Mouse (Mus musculus): ENCODE measurements around the gene Stk36.
A peak's percentile ranks its signal among the peaks of the same experiment; 100 is the strongest.

The Stk36 gene

GRCm38 (mm10) chr1:74601267-74601962, at the start of gene Stk36, which contains the start of gene Rnf25:
Stk36 (plus strand) TSS chr1:74601445.
Rnf25 (minus strand) TSS chr1:74601397.
- peak; percentile 91 for DNase-seq (ENCODE audit: low spot score)

- DNase-seq (ENCODE audit: low spot score): no peak
Observed at GRCm38 (mm10) chr1:74559061-74559460, 42.2 kb upstream of the Stk36 start.

- DNase-seq (ENCODE audit: low spot score): no peak
Observed at GRCm38 (mm10) chr1:74565834-74566233, 35.4 kb upstream of the Stk36 start.

- DNase-seq (ENCODE audit: low spot score): no peak
Observed at GRCm38 (mm10) chr1:74569739-74570719, 31.2 kb upstream of the Stk36 start.

GRCm38 (mm10) chr1:74582621-74583020, 18.6 kb upstream of the Stk36 start:
- DNase-seq (ENCODE audit: low spot score): no peak

DNA sequence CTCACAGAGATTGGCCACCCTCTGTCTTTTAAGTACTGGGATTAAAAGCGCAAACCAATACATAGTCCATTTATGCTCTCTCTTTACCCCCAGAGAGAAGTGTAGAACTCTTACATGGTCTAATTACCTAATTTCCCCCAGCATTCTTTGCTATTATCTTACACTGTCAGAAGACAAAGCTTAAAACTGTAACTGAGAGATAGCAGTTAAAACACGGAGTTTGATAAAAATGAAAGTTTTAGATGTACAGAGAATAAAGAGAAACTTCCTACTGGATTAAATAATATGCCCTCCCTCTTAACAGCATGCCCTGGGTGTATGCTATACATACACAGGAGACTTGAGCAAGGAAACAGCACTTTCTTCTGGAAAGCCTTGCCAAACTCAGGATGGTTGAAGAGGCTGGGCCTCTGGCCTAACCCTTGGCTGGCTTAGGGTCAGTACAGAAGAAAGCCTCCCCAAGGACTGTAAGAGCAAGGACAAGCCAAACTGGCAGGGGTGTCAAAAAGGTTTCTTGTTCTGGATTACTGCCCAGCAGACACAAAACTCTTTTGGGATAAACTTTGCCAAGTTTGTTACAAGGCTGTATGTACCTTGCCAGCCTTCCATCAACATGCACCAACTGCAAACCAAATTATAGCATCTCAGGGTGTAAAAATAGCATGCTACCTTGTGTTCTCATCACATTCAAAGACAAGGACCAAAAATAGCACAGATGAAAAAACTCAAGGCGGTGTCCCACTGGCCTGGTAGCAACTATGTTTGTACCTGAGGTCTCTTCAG, 16.4 kb upstream of the Stk36 start:
- DNase-seq (ENCODE audit: low spot score): peak; percentile 57

DNA sequence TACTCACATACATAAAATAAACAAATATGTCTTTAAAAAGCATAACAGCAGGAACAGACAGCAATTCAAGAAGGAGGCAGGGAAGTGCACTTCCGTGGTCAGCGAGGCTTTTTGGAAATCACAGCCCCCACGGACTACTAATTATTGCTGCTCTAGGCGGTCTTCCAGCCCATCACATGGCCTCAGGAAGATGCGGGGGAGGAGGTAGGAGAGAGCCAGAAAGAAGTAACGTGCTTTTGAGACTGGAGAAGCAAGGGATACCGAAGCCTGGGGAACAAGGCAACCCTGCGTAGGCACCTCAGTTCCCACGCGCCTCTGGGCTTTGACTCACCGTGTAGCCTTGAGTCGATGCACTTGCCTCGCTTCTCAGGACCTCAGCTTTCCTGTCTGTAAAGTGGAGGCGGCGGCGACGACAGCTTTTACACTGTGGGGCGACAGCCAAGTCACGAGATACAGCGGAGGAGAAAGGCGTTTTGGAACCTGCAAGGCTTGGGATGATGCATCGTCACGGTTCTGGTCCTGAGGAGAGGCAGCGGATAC, 13.9 kb upstream of the Stk36 start:
- no peak for DNase-seq (ENCODE audit: low spot score)

- DNase-seq (ENCODE audit: low spot score): peak; percentile 99
Observed at GRCm38 (mm10) chr1:74587773-74588445, 13.3 kb upstream of the Stk36 start, which contains the start of the genes Zfp142 and Bcs1l. Zfp142 (minus strand) TSS chr1:74588246. Bcs1l (plus strand) TSS chr1:74588289.

GRCm38 (mm10) chr1:74594434-74594833, 6.8 kb upstream of the Stk36 start:
- DNase-seq (ENCODE audit: low spot score): no peak

DNA sequence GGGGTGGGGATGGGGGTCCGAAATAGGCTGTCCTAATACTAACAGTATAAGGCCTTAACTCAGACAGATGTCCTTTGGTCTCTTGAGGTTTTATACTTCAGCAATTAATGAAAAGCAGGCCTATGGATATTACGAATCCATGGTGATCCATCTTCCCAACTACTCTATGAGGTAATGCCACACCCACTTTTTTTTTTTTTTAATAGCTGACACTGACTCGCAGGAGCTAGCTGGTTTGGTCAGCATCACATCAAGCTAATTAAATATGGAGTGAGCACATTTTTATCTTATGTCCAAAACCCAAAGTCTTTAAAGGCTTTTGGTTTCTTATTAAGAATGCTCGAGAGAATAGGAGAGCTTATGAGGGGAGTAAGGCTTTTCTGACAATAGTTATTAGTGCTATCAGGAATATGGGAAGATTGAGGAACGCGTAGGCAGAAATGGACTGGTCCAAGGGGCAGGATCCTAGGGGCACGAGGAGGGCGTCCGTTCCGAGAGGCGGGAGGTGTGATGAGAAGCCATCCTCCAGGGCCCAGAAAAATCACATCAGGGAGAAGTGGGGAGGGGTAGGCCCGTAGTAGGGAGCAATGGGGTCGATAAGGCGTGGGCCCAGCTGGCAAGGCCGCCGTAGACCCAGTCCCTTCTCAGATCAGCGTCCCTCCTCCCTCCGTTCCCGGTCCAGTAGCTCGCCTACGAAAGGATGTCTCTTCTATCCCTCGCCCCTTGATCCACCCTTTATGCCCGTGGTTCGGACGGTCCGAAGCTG, 561 bp upstream of the Stk36 start:
- DNase-seq (ENCODE audit: low spot score): no peak

- DNase-seq (ENCODE audit: low spot score): no peak
Observed at GRCm38 (mm10) chr1:74624183-74624582, 22.9 kb downstream of the Stk36 start.

DNA sequence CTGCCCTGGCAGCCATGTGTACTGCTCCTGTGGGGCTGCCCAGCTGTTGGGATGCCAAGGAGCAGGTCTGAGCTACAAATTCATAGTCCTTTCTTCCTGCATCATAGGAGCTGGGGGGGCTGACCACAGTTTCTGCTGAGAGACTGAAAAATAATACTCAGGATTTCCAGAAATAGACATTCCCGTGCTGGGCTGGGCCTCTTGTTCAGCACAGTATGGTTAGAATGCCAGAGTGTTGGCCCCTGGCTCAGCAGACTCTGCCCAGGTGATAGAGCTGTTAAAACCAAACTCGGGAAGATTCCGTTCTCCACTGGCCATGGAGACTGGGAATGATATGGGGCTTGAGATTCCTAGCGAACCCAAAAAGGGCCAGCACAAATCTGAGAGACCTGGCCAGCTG, 24.8 kb downstream of the Stk36 start:
- DNase-seq (ENCODE audit: low spot score): no peak

DNA sequence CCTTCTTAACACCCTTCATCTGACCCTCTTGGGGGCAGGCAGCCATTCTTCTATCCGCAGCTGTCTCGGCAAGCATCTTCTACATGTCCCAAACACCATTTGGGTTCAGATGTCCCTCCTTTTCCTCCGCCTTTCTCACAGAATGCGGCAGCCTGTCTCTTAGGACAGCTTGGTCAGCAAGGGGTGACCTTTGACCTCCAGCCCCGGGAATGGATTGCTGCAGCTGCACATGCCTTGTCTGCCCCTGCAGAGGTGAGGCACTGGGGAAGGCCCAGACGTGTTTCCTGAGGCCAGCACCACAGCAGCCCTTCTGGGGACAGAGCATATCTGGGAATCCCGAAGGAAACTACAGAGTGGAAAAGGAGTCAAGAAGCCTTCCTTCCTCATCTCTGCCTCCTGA, 26.8 kb downstream of the Stk36 start:
- no peak for DNase-seq (ENCODE audit: low spot score)

DNA sequence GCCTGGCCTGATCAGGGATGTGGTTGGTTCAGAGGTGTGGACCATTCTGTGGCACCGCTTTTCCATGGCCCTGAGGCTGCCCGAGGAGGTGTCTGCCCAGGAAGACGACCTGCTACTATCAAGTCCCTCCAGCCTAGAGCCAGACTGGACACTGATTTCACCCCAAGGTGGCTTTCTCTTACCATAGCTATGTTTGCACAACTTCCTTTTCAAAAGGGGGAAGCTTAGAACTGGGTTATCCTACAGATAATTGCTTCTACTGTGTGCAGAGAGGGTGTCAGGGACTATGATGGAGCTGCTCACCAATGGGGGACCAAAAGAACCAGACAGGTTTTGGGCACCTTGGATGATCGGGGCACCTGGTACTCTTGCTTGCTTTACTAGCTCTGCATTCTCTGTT, 31.5 kb downstream of the Stk36 start:
- DNase-seq (ENCODE audit: low spot score): no peak

DNA sequence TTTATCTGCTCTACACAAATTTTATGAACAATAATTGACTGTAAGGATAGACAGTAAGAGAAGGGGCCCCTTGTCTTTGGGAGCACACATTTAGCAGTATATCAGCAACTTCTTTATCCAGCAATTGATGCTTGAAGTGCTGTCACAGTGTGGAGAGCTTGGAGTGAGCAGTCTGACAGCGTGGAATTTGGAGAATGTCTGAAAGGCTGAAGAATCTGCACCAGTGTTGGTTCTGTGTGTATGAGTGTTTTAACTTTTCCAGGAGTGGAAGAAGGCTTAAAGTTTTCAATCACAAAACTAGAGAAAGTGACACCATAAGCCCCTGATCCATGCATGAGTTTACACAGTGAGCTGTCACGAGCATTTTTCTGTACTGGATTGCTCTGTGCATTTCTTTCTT, 42.3 kb downstream of the Stk36 start:
- DNase-seq (ENCODE audit: low spot score): no peak

- no peak for DNase-seq (ENCODE audit: low spot score)
Observed at GRCm38 (mm10) chr1:74643926-74644325, 42.7 kb downstream of the Stk36 start.

DNA sequence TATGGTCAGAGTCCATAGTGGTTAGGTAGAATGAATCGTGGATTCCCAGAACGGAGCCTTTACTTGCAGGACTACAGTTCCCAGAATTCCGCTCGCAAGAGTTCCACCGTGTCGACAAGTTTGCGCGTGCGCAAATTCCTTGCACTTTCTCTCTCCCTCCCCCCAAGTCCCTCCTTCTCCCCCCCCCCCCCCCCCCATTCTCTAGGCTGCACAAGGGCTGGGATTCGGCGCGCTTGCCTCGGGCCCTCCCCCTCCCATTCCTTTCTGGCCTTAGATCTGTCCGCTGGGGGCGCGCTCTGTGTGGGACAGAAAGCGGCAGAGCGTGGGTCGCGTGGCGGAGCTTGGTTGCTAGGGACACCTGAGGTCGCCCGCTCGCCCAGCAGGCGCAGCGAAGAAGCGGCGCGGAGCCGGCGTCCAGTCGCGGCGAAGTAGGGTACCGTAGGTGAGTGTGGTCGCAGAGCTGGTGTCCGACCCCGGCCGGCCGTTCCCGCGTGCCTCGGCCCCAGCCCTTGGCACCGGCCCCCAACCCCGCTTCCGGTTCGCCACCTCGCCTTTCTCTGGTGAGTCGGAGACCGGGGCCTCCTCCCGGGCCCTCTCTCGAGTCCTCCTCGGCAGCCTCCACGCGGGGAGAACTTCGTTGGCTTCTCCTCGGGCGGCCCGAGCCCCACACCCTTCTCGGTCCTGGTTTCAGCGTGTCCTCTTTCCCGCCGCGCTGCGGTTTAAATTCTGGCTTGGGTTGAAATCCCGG, 60.4 kb downstream of the Stk36 start, which contains the start of gene Ttll4:
Gene Ttll4 (plus strand): TSS at position 298 of the 748 bp plus-strand sequence.
- DNase-seq (ENCODE audit: low spot score): peak; percentile 97

GRCm38 (mm10) chr1:74662253-74662865, 61.1 kb downstream of the Stk36 start:
- DNase-seq (ENCODE audit: low spot score): no peak

DNA sequence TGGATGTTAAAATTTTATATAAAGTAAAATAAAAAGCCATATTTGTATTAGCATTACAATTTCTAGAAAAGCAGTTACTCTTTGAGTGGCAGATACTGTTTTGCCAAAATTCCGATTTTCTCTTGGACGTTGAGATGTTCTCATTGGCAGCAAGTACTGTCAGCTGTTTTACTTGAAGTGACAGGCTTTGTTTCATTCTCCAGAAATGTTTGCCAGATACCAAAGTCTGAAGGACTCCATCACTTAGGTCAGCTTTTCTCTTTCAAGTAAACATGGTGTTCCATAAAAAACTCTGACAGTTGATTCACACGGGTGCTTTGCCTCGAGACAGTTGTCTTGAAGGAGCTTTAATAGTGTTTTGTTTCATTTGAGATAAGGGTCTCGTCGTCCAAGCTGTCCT, 63.9 kb downstream of the Stk36 start:
- peak; percentile 34 for DNase-seq (ENCODE audit: low spot score)

Measured in adipocyte (in vitro differentiated cells).